Mouse (Mus musculus) heart, embryonic 14.5 days (tissue): ENCODE measurements at regions not wholly inside any gene's neighbourhood (a gene's known extent, or its start where the extent isn't known, plus 50 kb on each side); places are given as distances from the start of the nearest gene placed in this dataset.

Experiments
- ATAC-seq: fragments of 200-750 bp; cut with Nextera tagmentation; 2 replicates; pipeline ENCODE4 v1.8.0; 2017; ENCODE audit warnings: low read depth, moderate TSS enrichment; ENCODE audit not compliant: insufficient number of reproducible peaks, insufficient read depth, low FRiP score
- H3K27ac ChIP-seq, 2 experiments: fragments of 200-500 bp in 1 of 2; fragments of 300-500 bp in 1 of 2; sonication (generic) in 1 of 2; replicated peaks in 1 of 2; 2 replicates each; pipeline ENCODE4 v1.5.1; 2012 to 2014; ENCODE audit warnings: low read depth in 2 of 2, low read length in 2 of 2, control low read depth in 1 of 2, mild to moderate bottlenecking in 1 of 2, mixed read lengths in 1 of 2; ENCODE audit not compliant: control insufficient read depth in 1 of 2, insufficient read depth in 1 of 2
- H3K27me3 ChIP-seq: fragments of 300-500 bp; sonication (generic); 2 replicates; pipeline ENCODE4 v1.6.1; 2014; ENCODE audit warnings: mild to moderate bottlenecking, low read length, control low read depth; ENCODE audit not compliant: control insufficient read depth, insufficient read depth
- H3K36me3 ChIP-seq: fragments of 300-500 bp; sonication (generic); 2 replicates; pipeline ENCODE4 v1.6.1; 2014; ENCODE audit warnings: mild to moderate bottlenecking, control low read depth, low read length, mixed read lengths; ENCODE audit not compliant: control insufficient read depth, insufficient read depth
- H3K4me1 ChIP-seq, 2 experiments: fragments of 200-500 bp in 1 of 2; fragments of 300-500 bp in 1 of 2; sonication (generic) in 1 of 2; 2 replicates each; pipeline ENCODE4 v1.6.1; 2012 to 2014; ENCODE audit warnings: low read length in 2 of 2, control low read depth in 1 of 2, mixed read lengths in 1 of 2; ENCODE audit not compliant: control insufficient read depth in 2 of 2, insufficient read depth in 2 of 2
- H3K4me2 ChIP-seq: fragments of 300-500 bp; sonication (generic); 2 replicates; pipeline ENCODE4 v1.6.1; 2014; ENCODE audit warnings: mild to moderate bottlenecking, low read length
- H3K4me3 ChIP-seq, 2 experiments: fragments of 200-500 bp in 1 of 2; fragments of 300-500 bp in 1 of 2; sonication (generic) in 1 of 2; 2 replicates each; pipeline ENCODE4 v1.5.1; 2012 to 2014; ENCODE audit warnings: low read length in 2 of 2, mild to moderate bottlenecking in 2 of 2, control low read depth in 1 of 2, low read depth in 1 of 2, moderate library complexity in 1 of 2; ENCODE audit not compliant: control insufficient read depth in 1 of 2, insufficient read depth in 1 of 2
- H3K9ac ChIP-seq: fragments of 300-500 bp; sonication (generic); 2 replicates; pipeline ENCODE4 v1.6.1; 2014; ENCODE audit warnings: mild to moderate bottlenecking, low read length
- H3K9me3 ChIP-seq: fragments of 300-500 bp; sonication (generic); 2 replicates; pipeline ENCODE4 v1.6.1; 2016; ENCODE audit warnings: low read length, control low read depth; ENCODE audit not compliant: control insufficient read depth
- WGBS: fragments of 180-500 bp; shearing (Covaris S2); extraction: QIAGEN DNeasy Blood & Tissue Kit; methylation state at CpG from one replicate; pipeline ENCODE4 v1.1.7; 2014; 5-methylcytosine and 5-hydroxymethylcytosine counted together

GRCm38 (mm10) chr8:79828763-79829542 is 117.3 kb downstream of the Anapc10 start:
- 45% methylated on average over 8 of the region's 8 CpGs for WGBS
- H3K9ac ChIP-seq: no peak overlapping the region

GRCm38 (mm10) chr8:79829543-79829890 is 117.9 kb downstream of the Anapc10 start:
- Histone ChIP-seq H3K9me3 (no peaks in the 10 kb centered on the region), H3K4me3 (no peak overlapping the region), H3K4me1 (peaks cover 0 to 2% of the 10 kb centered on the region in 2 experiments; a peak in 1 of 4 replicates), H3K27me3 (no peaks in the 10 kb centered on the region), H3K4me2 (peak overlapping the region; percentile 18; the same call in 1 of the 2 replicates), H3K9ac (no peak overlapping the region), H3K27ac (no peak overlapping the region), H3K36me3 (no peaks in the 10 kb centered on the region)
- ATAC-seq: no peak
- WGBS: 43% methylated on average over 11 of the region's 11 CpGs

More at GRCm38 (mm10) chr8:79828763-79829542, 117.3 kb downstream of the Anapc10 start:
- H3K27ac ChIP-seq: no peak overlapping the region
- H3K4me3 ChIP-seq: no peak overlapping the region
- H3K4me2 ChIP-seq: peak overlapping the region; percentile 18; the same call in 1 of the 2 replicates
- H3K9me3 ChIP-seq: no peaks in the 10 kb centered on the region
- H3K4me1 ChIP-seq: peaks cover 0 to 2% of the 10 kb centered on the region in 2 experiments; a peak in 1 of 4 replicates
- H3K27me3 ChIP-seq: no peaks in the 10 kb centered on the region
- H3K36me3 ChIP-seq: no peaks in the 10 kb centered on the region
- no peak for ATAC-seq

GRCm38 (mm10) chr8:79829941-79830633 is 118.5 kb downstream of the Anapc10 start:
- Histone ChIP-seq H3K27me3 (no peaks in the 10 kb centered on the region), H3K36me3 (no peaks in the 10 kb centered on the region), H3K9ac (no peak overlapping the region), H3K4me1 (peaks cover 0 to 2% of the 10 kb centered on the region in 2 experiments; a peak in 1 of 4 replicates), H3K4me3 (no peak overlapping the region), H3K9me3 (no peaks in the 10 kb centered on the region), H3K4me2 (no peak overlapping the region), H3K27ac (no peak overlapping the region)
- ATAC-seq: no peak
- 68% methylated on average over 19 of the region's 19 CpGs for WGBS

GRCm38 (mm10) chr8:79838961-79839360 is 127.3 kb downstream of the Anapc10 start:
- no peaks in the 10 kb centered on the region for H3K27me3 ChIP-seq
- no peaks in the 10 kb centered on the region for H3K36me3 ChIP-seq
- no peak overlapping the region for H3K4me2 ChIP-seq
- no peaks in the 10 kb centered on the region for H3K9me3 ChIP-seq
- H3K4me3 ChIP-seq: no peak overlapping the region
- no peak overlapping the region for H3K9ac ChIP-seq
- WGBS: 96% methylated on average over 1 of the region's 1 CpGs
- no peak for ATAC-seq
- H3K27ac ChIP-seq: no peak overlapping the region
- no peaks in the 10 kb centered on the region for H3K4me1 ChIP-seq

GRCm38 (mm10) chr8:79849982-79850514 is 138.4 kb downstream of the Anapc10 start:
- 81% methylated on average over 7 of the region's 7 CpGs for WGBS
- no peaks in the 10 kb centered on the region for H3K27me3 ChIP-seq
- ATAC-seq: no peak
- no peak overlapping the region for H3K27ac ChIP-seq
- no peak overlapping the region for H3K4me2 ChIP-seq
- H3K9me3 ChIP-seq: no peaks in the 10 kb centered on the region
- no peaks in the 10 kb centered on the region for H3K4me1 ChIP-seq
- no peak overlapping the region for H3K4me3 ChIP-seq
- H3K36me3 ChIP-seq: no peaks in the 10 kb centered on the region
- no peak overlapping the region for H3K9ac ChIP-seq

- Histone ChIP-seq H3K4me3 (no peak overlapping the region), H3K4me2 (no peak overlapping the region), H3K4me1 (no peaks in the 10 kb centered on the region), H3K36me3 (no peaks in the 10 kb centered on the region), H3K27me3 (no peaks in the 10 kb centered on the region), H3K9me3 (no peaks in the 10 kb centered on the region), H3K9ac (no peak overlapping the region), H3K27ac (no peak overlapping the region)
- WGBS: 61% methylated on average over 6 of the region's 6 CpGs
- ATAC-seq: no peak
Observed at GRCm38 (mm10) chr8:79850519-79850918, 138.9 kb downstream of the Anapc10 start.

- Histone ChIP-seq H3K9ac (no peak overlapping the region), H3K36me3 (no peaks in the 10 kb centered on the region), H3K4me1 (no peaks in the 10 kb centered on the region), H3K27me3 (no peaks in the 10 kb centered on the region), H3K4me3 (no peak overlapping the region), H3K9me3 (no peaks in the 10 kb centered on the region), H3K4me2 (no peak overlapping the region), H3K27ac (no peak overlapping the region)
- 61% methylated on average over 7 of the region's 7 CpGs for WGBS
- no peak for ATAC-seq
Observed at GRCm38 (mm10) chr8:79872416-79873077, 160.9 kb downstream of the Anapc10 start.
